Mouse (Mus musculus): ENCODE data around the gene Csrp1.

DNA sequence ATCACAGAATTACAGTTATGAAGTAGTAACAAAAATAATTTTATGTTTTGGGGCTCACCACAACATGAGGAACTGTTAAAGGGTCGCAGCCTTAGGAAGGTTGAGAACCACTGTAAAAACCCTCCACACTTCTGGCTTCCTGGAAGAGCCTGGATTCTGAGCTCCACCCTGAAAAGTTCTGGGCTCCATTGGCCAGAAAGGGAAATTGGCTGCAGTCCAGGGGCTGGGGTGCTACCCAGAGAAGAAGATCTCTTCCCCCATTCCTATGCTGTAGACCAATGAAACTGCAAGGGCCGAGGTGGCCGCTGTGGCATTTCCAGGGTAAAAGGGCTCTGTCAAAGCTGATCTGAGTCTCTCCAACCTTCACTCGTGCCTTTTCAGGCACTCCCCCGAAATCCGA is 21.8 kb upstream of the Csrp1 start:
- no peak for TF ChIP-seq TAL1 (IDR thresholded peaks at IDR 0.05; ENCODE audit: low read length)
- TF ChIP-seq GATA1 (IDR thresholded peaks at IDR 0.05; ENCODE audit: low read length): no peak

All from erythroblast, embryonic 14.5 days (primary cell).